Mouse (Mus musculus) embryonic facial prominence, embryonic 14.5 days (tissue): ENCODE measurements around the gene Lamb1. TPM values are rescaled to one million over a fixed set of nuclear protein-coding genes. Genes with fewer than 3 reads are reported as not detected.

Experiments used
- ATAC-seq: fragments of 200-750 bp; cut with Nextera tagmentation; 2 replicates; pipeline ENCODE4 v1.8.0; 2017; ENCODE audit warnings: low read depth, moderate number of reproducible peaks, moderate TSS enrichment
- DNase-seq: peaks from one replicate; pipeline ENCODE4 v3.0.0-alpha.2; 2015; ENCODE audit warnings: low spot score
- H3K27ac ChIP-seq: fragments of 300-500 bp; sonication (generic); replicated peaks from 2 replicates; pipeline ENCODE4 v1.5.1; 2014; ENCODE audit warnings: low read depth, mild to moderate bottlenecking, low read length, moderate library complexity
- H3K27me3 ChIP-seq: fragments of 300-500 bp; sonication (generic); replicated peaks from 2 replicates; pipeline ENCODE4 v1.6.1; 2014; ENCODE audit warnings: low read length; ENCODE audit not compliant: control insufficient read depth, insufficient read depth
- H3K36me3 ChIP-seq: fragments of 300-500 bp; sonication (generic); 2 replicates; pipeline ENCODE4 v1.6.1; 2014; ENCODE audit warnings: low read length, mixed read lengths; ENCODE audit not compliant: control insufficient read depth, insufficient read depth
- H3K4me1 ChIP-seq: fragments of 300-500 bp; sonication (generic); 2 replicates; pipeline ENCODE4 v1.6.1; 2014; ENCODE audit warnings: antibody characterized with exemption, low read length; ENCODE audit not compliant: control insufficient read depth, insufficient read depth
- H3K4me2 ChIP-seq: fragments of 300-500 bp; sonication (generic); 2 replicates; pipeline ENCODE4 v1.6.1; 2014; ENCODE audit warnings: low read depth, mild to moderate bottlenecking, low read length, moderate library complexity, mixed read lengths
- H3K4me3 ChIP-seq: fragments of 300-500 bp; sonication (generic); 2 replicates; pipeline ENCODE4 v1.5.1; 2014; ENCODE audit warnings: low read depth, mild to moderate bottlenecking, low read length
- H3K9ac ChIP-seq: fragments of 300-500 bp; sonication (generic); 2 replicates; pipeline ENCODE4 v1.6.1; 2014; ENCODE audit warnings: low read depth, mild to moderate bottlenecking, low read length, moderate library complexity, mixed read lengths
- H3K9me3 ChIP-seq: fragments of 300-500 bp; sonication (generic); 2 replicates; pipeline ENCODE4 v1.6.1; 2016; ENCODE audit warnings: low read length; ENCODE audit not compliant: control insufficient read depth
- WGBS: fragments of 180-500 bp; shearing (Covaris S2); extraction: QIAGEN DNeasy Blood & Tissue Kit; methylation state at CpG from one replicate; pipeline ENCODE4 v1.1.7; 2014; 5-methylcytosine and 5-hydroxymethylcytosine counted together
- polyA plus RNA-seq: library from polyadenylated mRNA; unstranded; fragments of >200 nt; fragmentation: Nextera tagmentation; extraction: Ambion mirVana; gene quantifications from 2 replicates; pipeline ENCODE4 v1.2.1, GENCODE M21; 2014

Gene Lamb1
- polyA plus RNA-seq, 1 experiment from 2014 or later, result 84.2 TPM

DNA sequence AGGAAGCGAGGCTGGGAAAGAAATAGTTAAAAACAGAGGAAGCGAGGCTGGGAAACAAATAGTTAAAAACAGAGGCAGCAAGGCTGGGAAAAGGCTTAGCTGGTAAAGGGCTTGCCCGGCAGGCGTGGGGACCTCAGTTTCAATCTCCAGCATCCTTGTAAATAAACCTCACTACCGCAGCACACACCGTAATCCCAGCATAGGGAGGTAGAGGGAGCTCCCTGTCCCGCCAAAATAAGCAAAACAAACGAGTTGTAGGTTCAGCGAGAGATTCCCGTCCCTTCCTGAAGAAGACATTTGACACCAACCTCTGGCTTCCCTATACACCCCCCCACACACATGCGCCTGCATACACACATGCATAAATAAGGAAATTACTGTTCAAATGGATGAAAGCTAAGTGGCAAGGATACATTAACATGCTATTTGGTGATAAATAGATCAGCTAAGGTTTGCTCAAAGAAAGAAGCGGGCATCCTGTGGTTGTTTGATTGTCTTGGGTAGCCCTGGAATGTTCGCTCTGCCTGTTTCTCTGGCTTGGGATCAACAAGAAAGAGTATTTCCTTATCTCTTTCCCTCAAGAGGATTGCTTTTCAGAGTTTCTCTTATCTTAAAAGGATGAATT is 111.4 kb downstream of the Lamb1 start:
- peak overlapping the region; percentile 60 for H3K4me2 ChIP-seq
- 0 out of 2 replicates have a peak, but pooled peaks have one; percentile 48 for ATAC-seq
- H3K9me3 ChIP-seq, result no peaks in the 10 kb centered on the region
- H3K4me3 ChIP-seq, result peak overlapping the region; percentile 31
- DNase-seq, result peak; percentile 74
- peaks cover 10% of the 10 kb centered on the region for H3K4me1 ChIP-seq
- no peaks in the 10 kb centered on the region for H3K27me3 ChIP-seq
- WGBS, result 6% methylated on average over 13 of the region's 13 CpGs
- H3K36me3 ChIP-seq, result no peaks in the 10 kb centered on the region
- peak overlapping the region; percentile 47 for H3K9ac ChIP-seq
- H3K27ac ChIP-seq, result no peak overlapping the region

DNA sequence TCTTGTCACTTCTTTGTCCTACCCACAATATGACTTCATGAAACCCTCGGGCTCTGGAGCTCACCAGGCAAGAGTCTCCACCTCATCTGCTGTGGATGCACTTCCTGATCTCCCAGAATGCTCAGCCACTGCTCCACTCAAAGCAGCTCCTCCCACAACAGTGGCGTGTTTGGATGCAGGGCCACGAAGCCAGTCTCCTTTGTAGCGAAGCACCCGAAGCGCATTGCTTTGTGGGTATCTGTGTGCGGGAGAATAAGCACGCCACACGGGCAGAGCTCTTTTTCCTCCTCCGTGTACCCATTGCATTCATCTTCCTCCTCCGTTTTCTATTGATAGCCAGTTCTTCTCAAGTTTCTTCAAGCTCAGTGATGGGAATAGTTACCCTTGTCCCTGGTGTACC is 112.2 kb downstream of the Lamb1 start:
- H3K36me3 ChIP-seq, result no peaks in the 10 kb centered on the region
- H3K9ac ChIP-seq, result no peak overlapping the region
- ATAC-seq (no peak), DNase-seq (no peak)
- WGBS, result 69% methylated on average over 11 of the region's 11 CpGs
- no peak overlapping the region for H3K27ac ChIP-seq
- no peaks in the 10 kb centered on the region for H3K27me3 ChIP-seq
- no peak overlapping the region for H3K4me3 ChIP-seq
- no peak overlapping the region; the same call in 1 of the 2 replicates for H3K4me2 ChIP-seq
- no peaks in the 10 kb centered on the region for H3K9me3 ChIP-seq
- H3K4me1 ChIP-seq, result peaks cover 10% of the 10 kb centered on the region

Other genes starting within 250 kb of the Lamb1 start
- 0.63 and 0.67 TPM in 2 replicates for gene Fam110c, start 191.4 kb upstream of the Lamb1 start, polyA plus RNA-seq
- gene Gm6993, start 24.5 kb upstream of the Lamb1 start, polyA plus RNA-seq, result not detected in 2 replicates
- 127 and 138 TPM in 2 replicates for gene Dld, start 86.2 kb downstream of the Lamb1 start, polyA plus RNA-seq
- gene Slc26a3, start 125.6 kb downstream of the Lamb1 start, polyA plus RNA-seq, result 0.07 TPM in 1 of 2 replicates, not detected in the other
- 15.4 and 18.5 TPM in 2 replicates for gene Cbll1, start 234.4 kb downstream of the Lamb1 start, polyA plus RNA-seq